Mouse (Mus musculus) liver, embryonic 15.5 days (tissue): Measurements from ENCODE around the gene Atp2b1. TPM values are rescaled to one million over a fixed set of nuclear protein-coding genes. Genes with fewer than 3 reads are reported as not detected.

Experiments used
- ATAC-seq: fragments of 200-750 bp; cut with Nextera tagmentation; 2 replicates; pipeline ENCODE4 v1.8.0; 2017; ENCODE audit warnings: moderate number of reproducible peaks, mild to moderate bottlenecking, moderate library complexity; ENCODE audit not compliant: insufficient read depth
- H3K27ac ChIP-seq: fragments of 300-500 bp; sonication (generic); replicated peaks from 2 replicates; pipeline ENCODE4 v1.5.1; 2015; ENCODE audit warnings: mild to moderate bottlenecking, inconsistent platforms
- H3K27me3 ChIP-seq: fragments of 300-500 bp; sonication (generic); 2 replicates; pipeline ENCODE4 v1.6.1; 2015; ENCODE audit warnings: mild to moderate bottlenecking, inconsistent platforms
- H3K36me3 ChIP-seq: fragments of 300-500 bp; sonication (generic); replicated peaks from 2 replicates; pipeline ENCODE4 v1.6.1; 2015; ENCODE audit warnings: moderate library complexity, mild to moderate bottlenecking, inconsistent platforms
- H3K4me1 ChIP-seq: fragments of 300-500 bp; sonication (generic); replicated peaks from 2 replicates; pipeline ENCODE4 v1.6.1; 2015; ENCODE audit warnings: inconsistent platforms
- H3K4me2 ChIP-seq: fragments of 300-500 bp; sonication (generic); 2 replicates; pipeline ENCODE4 v1.6.1; 2015; ENCODE audit warnings: moderate library complexity, mild to moderate bottlenecking, inconsistent platforms
- H3K4me3 ChIP-seq: fragments of 300-500 bp; sonication (generic); replicated peaks from 2 replicates; pipeline ENCODE4 v1.5.1; 2015; ENCODE audit warnings: mild to moderate bottlenecking, inconsistent platforms
- H3K9ac ChIP-seq: fragments of 300-500 bp; sonication (generic); 2 replicates; pipeline ENCODE4 v1.6.1; 2015; ENCODE audit warnings: moderate library complexity, mild to moderate bottlenecking, inconsistent platforms
- H3K9me3 ChIP-seq: fragments of 300-500 bp; sonication (generic); replicated peaks from 2 replicates; pipeline ENCODE4 v1.6.1; 2016; ENCODE audit warnings: inconsistent platforms
- WGBS: fragments of 180-500 bp; shearing (Covaris S2); methylation state at CpG from one replicate; pipeline ENCODE4 v1.1.7; 2015; ENCODE audit warnings: mixed read lengths; ENCODE audit not compliant: insufficient replicate concordance; 5-methylcytosine and 5-hydroxymethylcytosine counted together
- polyA plus RNA-seq: library from polyadenylated mRNA; unstranded; fragments of >200 nt; fragmentation: Nextera tagmentation; extraction: Ambion mirVana; gene quantifications from 2 replicates; pipeline ENCODE4 v1.2.1, GENCODE M21; 2015

Gene Atp2b1
- polyA plus RNA-seq, 1 experiment from 2014 or later, result 33.3 TPM

DNA sequence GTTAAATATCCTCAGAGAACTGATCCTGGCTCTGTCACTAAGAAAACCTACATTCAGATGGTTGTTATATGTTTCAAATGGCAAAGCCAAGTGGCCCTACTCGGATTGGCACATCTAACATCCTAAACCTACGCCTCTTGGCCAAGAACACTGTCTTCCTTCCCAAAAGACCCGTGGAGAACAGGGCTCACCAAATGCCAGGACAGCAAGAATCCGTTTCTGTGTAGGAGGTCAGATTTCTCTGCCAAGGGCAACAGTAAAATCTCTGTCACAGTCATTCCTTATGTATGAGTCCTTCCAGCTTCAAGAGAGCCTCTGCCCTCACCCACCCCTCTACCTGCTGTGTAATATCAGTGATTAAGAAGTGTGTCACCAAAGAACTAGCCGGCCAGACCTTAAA lies 148.3 kb downstream of the Atp2b1 start:
- no peaks in the 10 kb centered on the region; the same call in 1 of the 2 replicates for H3K4me1 ChIP-seq
- no peaks in the 10 kb centered on the region for H3K9me3 ChIP-seq
- no peak overlapping the region for H3K9ac ChIP-seq
- 59% methylated on average over 5 of the region's 5 CpGs for WGBS
- no peak overlapping the region for H3K4me3 ChIP-seq
- H3K27ac ChIP-seq, result no peak overlapping the region
- H3K4me2 ChIP-seq, result no peak overlapping the region
- H3K36me3 ChIP-seq, result no peaks in the 10 kb centered on the region
- no peak for ATAC-seq
- H3K27me3 ChIP-seq, result no peaks in the 10 kb centered on the region

Other genes starting within 250 kb of the Atp2b1 start
- 5.0 and 5.8 TPM in 2 replicates for gene Poc1b, start 192.6 kb downstream of the Atp2b1 start, polyA plus RNA-seq
- gene Galnt4, start 193.8 kb downstream of the Atp2b1 start, polyA plus RNA-seq, result 2.7 and 3.2 TPM in 2 replicates
- not detected in 2 replicates for gene Phxr2, start 211.9 kb downstream of the Atp2b1 start, polyA plus RNA-seq